ENCODE assay signal across 16 mouse cellular contexts in the genomic region with DNA sequence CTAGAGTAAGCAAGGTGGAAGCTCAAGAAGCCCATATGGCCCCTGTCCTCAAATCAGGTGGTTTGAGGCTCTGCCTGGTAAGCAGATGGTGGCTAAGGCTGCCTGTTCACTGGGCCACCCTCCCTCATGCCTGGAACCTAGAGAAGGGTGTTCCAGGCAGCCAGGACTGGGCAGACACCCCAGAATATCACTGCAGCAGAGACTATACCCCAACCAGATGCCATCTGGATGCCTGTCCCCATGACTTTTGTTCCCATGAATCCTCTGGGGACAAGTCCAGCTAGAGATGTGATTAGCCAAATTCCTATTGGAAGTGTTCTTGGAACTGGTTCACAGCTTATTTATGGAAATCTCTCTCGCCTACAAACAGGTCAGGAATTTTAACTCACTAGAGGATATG.
DNase-seq lines count a peak whose midpoint lies in the region; ATAC-seq lines count a peak whose summit lies in the region.
"Had no signal": no experiment of that assay in that cellular context is flagged by ENCODE, and none has a peak within 500 bp of the region (broad histone marks: within the 10 kb centered on the region; RNA-seq: fewer than 3 reads in every experiment).

No protein-coding gene starts in this region.

- peak; percentile 58 for DNase-seq in left cerebral cortex, postnatal 4 days
- no peak for DNase-seq in left cerebral cortex, postnatal 36 days (ENCODE audit: low spot score in 2 of 2)
- peak; percentile 78 for DNase-seq in cerebellum, postnatal 36 days
- peak; percentile 40 for DNase-seq in telencephalon, adult 2 months (ENCODE audit: low read depth, low spot score)
- DNase-seq in retina, embryonic 14.5 days (ENCODE audit: low spot score), result no peak
- no peak for DNase-seq in testis, postnatal 14 days (ENCODE audit: low spot score)
- DNase-seq: adrenal gland, postnatal 25 days; gastrocnemius, postnatal 25 days; lung, adult 2 months; spleen, adult 18-20 months had no signal

- no peaks in the 10 kb centered on the region for H3K27me3 ChIP-seq in forebrain, embryonic 13.5 days
- no peaks in the 10 kb centered on the region for H3K27me3 ChIP-seq in forebrain, embryonic 12.5 days
- H3K27me3 ChIP-seq: hindbrain, embryonic 12.5 days; kidney, embryonic 15.5 days had no signal

- H3K9ac ChIP-seq in forebrain, embryonic 13.5 days, result no peak overlapping the region
- H3K9ac ChIP-seq in forebrain, embryonic 12.5 days, result no peak overlapping the region
- H3K9ac ChIP-seq: hindbrain, embryonic 12.5 days; kidney, embryonic 15.5 days had no signal

- no peaks in the 10 kb centered on the region for H3K36me3 ChIP-seq in forebrain, embryonic 13.5 days (ENCODE audit: poor library complexity, severe bottlenecking)
- no peaks in the 10 kb centered on the region for H3K36me3 ChIP-seq in forebrain, embryonic 12.5 days (replicated peaks)
- H3K36me3 ChIP-seq: hindbrain, embryonic 12.5 days; kidney, embryonic 15.5 days; limb, embryonic 10.5 days had no signal

- whole genome bisulfite sequencing in forebrain, embryonic 13.5 days, result 76% methylated on average over 1 of the region's 1 CpGs
- WGBS in forebrain, embryonic 12.5 days, result 81% methylated on average over 1 of the region's 1 CpGs

- no peak overlapping the region for H3K4me2 ChIP-seq in forebrain, embryonic 13.5 days
- H3K4me2 ChIP-seq in forebrain, embryonic 12.5 days, result no peak overlapping the region
- H3K4me2 ChIP-seq: hindbrain, embryonic 12.5 days; kidney, embryonic 15.5 days had no signal

- ATAC-seq in forebrain, embryonic 13.5 days, result peak; percentile 38; the same call in 1 of the 2 replicates
- ATAC-seq in forebrain, embryonic 12.5 days (ENCODE audit: low FRiP score), result no peak

- H3K4me1 ChIP-seq in forebrain, embryonic 13.5 days, result no peaks in the 10 kb centered on the region
- no peaks in the 10 kb centered on the region for H3K4me1 ChIP-seq in forebrain, embryonic 12.5 days
- H3K4me1 ChIP-seq: hindbrain, embryonic 12.5 days; kidney, embryonic 15.5 days; limb, embryonic 10.5 days had no signal

- no peak overlapping the region for H3K27ac ChIP-seq in forebrain, embryonic 13.5 days
- H3K27ac ChIP-seq in forebrain, embryonic 12.5 days, result no peak overlapping the region
- H3K27ac ChIP-seq: hindbrain, embryonic 12.5 days; kidney, embryonic 15.5 days; limb, embryonic 10.5 days had no signal

- intact Hi-C loops in left cerebral cortex, postnatal 4 days (cut with DNase I), result no loop called here
- intact Hi-C loops in left cerebral cortex, postnatal 36 days (cut with DNase I), result no loop called here

- no peak overlapping the region for H3K4me3 ChIP-seq in forebrain, embryonic 13.5 days
- no peak overlapping the region for H3K4me3 ChIP-seq in forebrain, embryonic 12.5 days (replicated peaks)
- H3K4me3 ChIP-seq: erythroblast, embryonic 14.5 days; hindbrain, embryonic 12.5 days; kidney, embryonic 15.5 days; limb, embryonic 10.5 days had no signal

- H3K9me3 ChIP-seq in forebrain, embryonic 13.5 days (replicated peaks), result no peaks in the 10 kb centered on the region
- H3K9me3 ChIP-seq in forebrain, embryonic 12.5 days, result no peaks in the 10 kb centered on the region
- H3K9me3 ChIP-seq: hindbrain, embryonic 12.5 days; kidney, embryonic 15.5 days; limb, embryonic 10.5 days had no signal

Comparison
In these comparisons a context has a peak if more than half of its experiments do, and no peak if none do; other contexts are left out.
1. DNase-seq: peak in left cerebral cortex, postnatal 4 days (single experiment), cerebellum, postnatal 36 days (2 of 2) and telencephalon, adult 2 months (single experiment); none in left cerebral cortex, postnatal 36 days (0 of 2), retina, embryonic 14.5 days (single experiment) and testis, postnatal 14 days (single experiment).